Mouse (Mus musculus) stomach, embryonic 14.5 days (tissue): Measurements from ENCODE around the gene Syngr2. TPM values are rescaled to one million over a fixed set of nuclear protein-coding genes. Genes with fewer than 3 reads are reported as not detected.
A peak's percentile ranks its signal among the peaks of the same experiment; 100 is the strongest.
"Not testable (repeated sequence)": the region's sequence is repeated elsewhere in the genome, so short reads cannot be mapped to it uniquely, and the experiment has no call there.

Experiments
- ATAC-seq: fragments of 200-750 bp; cut with Nextera tagmentation; 2 replicates; pipeline ENCODE4 v1.8.0; 2017; ENCODE audit warnings: low read depth, moderate TSS enrichment; ENCODE audit not compliant: insufficient number of reproducible peaks, insufficient read depth, low FRiP score
- H3K27ac ChIP-seq: fragments of 300-500 bp; sonication (generic); 2 replicates; pipeline ENCODE4 v1.5.1; 2014; ENCODE audit warnings: mild to moderate bottlenecking, low read length, moderate library complexity, mixed read lengths
- H3K27me3 ChIP-seq: fragments of 300-500 bp; sonication (generic); 2 replicates; pipeline ENCODE4 v1.6.1; 2014; ENCODE audit warnings: low read length, control low read depth, mixed read lengths; ENCODE audit not compliant: control insufficient read depth, insufficient read depth
- H3K36me3 ChIP-seq: fragments of 300-500 bp; sonication (generic); 2 replicates; pipeline ENCODE4 v1.6.1; 2014; ENCODE audit warnings: mild to moderate bottlenecking, control low read depth, low read length, moderate library complexity, mixed read lengths; ENCODE audit not compliant: control insufficient read depth, insufficient read depth
- H3K4me1 ChIP-seq: fragments of 300-500 bp; sonication (generic); 2 replicates; pipeline ENCODE4 v1.6.1; 2014; ENCODE audit warnings: low read length, control low read depth, mixed read lengths; ENCODE audit not compliant: control insufficient read depth, insufficient read depth
- H3K4me2 ChIP-seq: fragments of 300-500 bp; sonication (generic); replicated peaks from 2 replicates; pipeline ENCODE4 v1.6.1; 2014; ENCODE audit warnings: low read depth, low read length, control low read depth
- H3K4me3 ChIP-seq: fragments of 300-500 bp; sonication (generic); 2 replicates; pipeline ENCODE4 v1.5.1; 2014; ENCODE audit warnings: low read depth, low read length, control low read depth
- H3K9ac ChIP-seq: fragments of 300-500 bp; sonication (generic); replicated peaks from 2 replicates; pipeline ENCODE4 v1.6.1; 2014; ENCODE audit warnings: low read depth, mild to moderate bottlenecking, control low read depth, low read length, moderate library complexity, mixed read lengths
- H3K9me3 ChIP-seq: fragments of 300-500 bp; sonication (generic); 2 replicates; pipeline ENCODE4 v1.6.1; 2016; ENCODE audit warnings: low read depth, low read length, control low read depth; ENCODE audit not compliant: control insufficient read depth
- WGBS: fragments of 180-500 bp; shearing (Covaris S2); extraction: QIAGEN DNeasy Blood & Tissue Kit; methylation state at CpG from one replicate; pipeline ENCODE4 v1.1.7; 2014; 5-methylcytosine and 5-hydroxymethylcytosine counted together
- polyA plus RNA-seq: library from polyadenylated mRNA; unstranded; fragments of >200 nt; fragmentation: Nextera tagmentation; extraction: Ambion mirVana; gene quantifications from 2 replicates; pipeline ENCODE4 v1.2.1, GENCODE M21; 2014

Syngr2 gene
- polyA plus RNA-seq, 1 experiment from 2014 or later: 101 TPM

DNA sequence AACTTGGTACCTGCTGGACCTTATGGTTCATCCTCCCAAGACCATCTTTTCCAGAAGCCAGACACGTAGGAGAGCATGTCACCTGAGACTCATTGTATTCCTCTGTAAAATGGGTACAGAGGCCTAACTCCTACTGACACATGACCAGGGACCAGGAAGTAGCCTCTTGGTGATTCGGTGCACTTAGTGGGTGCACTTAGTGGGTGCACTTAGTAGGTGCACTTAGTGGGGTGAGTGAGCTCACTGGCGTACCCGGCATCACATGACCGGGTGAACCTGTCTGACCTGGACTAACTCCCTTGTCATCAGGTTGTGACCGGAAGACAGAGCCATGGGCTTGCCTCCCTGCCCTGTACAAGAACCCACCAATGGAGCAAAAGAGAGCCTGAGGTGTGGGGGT lies 2.7 kb upstream of the Syngr2 start:
- ATAC-seq: no peak
- Histone ChIP-seq H3K27ac (no peak overlapping the region), H3K9ac (no peak overlapping the region), H3K9me3 (no peaks in the 10 kb centered on the region), H3K4me1 (peaks cover 8% of the 10 kb centered on the region), H3K4me2 (no peak overlapping the region), H3K36me3 (no peaks in the 10 kb centered on the region), H3K27me3 (no peaks in the 10 kb centered on the region), H3K4me3 (no peak overlapping the region)
- 87% methylated on average over 6 of the region's 6 CpGs for WGBS

DNA sequence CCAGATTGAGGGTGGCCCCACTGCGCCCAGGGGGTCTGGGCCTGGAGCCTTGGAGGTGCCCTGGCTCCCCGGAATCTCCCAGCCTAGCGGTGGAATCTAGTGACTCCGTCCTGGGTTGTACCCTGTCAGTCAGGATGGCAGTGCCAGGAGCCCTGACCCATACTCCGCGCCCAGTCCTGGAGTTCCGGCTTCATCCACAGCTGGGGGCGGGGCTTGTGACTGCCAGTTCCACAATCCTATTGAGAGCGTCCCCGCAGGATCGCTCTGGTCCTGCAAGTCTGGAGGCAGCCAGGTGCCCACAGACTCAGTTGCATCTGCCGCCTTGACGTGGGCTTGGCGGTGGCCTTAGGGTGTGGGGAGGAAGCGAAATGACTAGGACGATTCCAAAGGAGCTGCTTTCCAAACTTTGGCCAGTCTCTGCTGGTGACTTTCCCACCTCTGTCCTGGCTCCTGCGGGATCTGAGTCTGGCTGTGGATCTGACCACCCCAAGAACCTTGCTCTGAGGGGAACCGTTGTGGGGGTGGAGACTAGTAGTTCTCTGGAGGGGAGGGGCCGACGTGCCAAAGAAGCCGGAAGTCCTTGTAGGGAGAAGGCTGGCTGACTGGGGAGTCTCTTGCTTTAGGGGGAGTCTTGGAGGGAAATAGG lies 1.1 kb downstream of the Syngr2 start:
- Histone ChIP-seq H3K4me1 (peaks cover 8% of the 10 kb centered on the region), H3K4me2 (peak overlapping the region; percentile 99), H3K27me3 (no peaks in the 10 kb centered on the region), H3K4me3 (peak overlapping the region; percentile 90), H3K9ac (peak overlapping the region; percentile 63; the same call in 1 of the 2 replicates), H3K36me3 (peaks cover 19% of the 10 kb centered on the region), H3K27ac (peak overlapping the region; percentile 80; the same call in 1 of the 2 replicates), H3K9me3 (no peaks in the 10 kb centered on the region)
- ATAC-seq: peak; percentile 81
- under 1% methylated on average over 21 of the region's 21 CpGs for WGBS

DNA sequence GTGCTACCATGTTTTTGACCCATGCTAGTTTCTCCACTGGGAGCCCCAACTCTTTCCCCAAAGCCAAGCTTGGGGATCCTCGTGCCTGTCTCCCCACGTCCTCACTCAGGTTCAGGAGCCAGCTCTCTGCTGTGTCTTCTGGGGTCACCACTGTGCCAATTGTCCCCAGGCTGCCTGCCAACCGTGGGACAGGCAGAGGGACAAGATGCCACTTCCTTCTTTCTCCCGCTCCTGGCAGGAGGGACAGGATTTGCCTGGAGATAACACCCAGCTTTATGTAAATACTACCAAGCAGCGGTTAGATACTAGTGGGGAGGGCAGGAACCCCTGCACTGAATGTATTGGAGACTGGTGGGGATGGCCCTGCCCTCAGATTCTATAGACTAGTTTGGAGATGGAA lies 4.4 kb downstream of the Syngr2 start:
- Histone ChIP-seq H3K4me1 (peaks cover 8% of the 10 kb centered on the region), H3K9ac (no peak overlapping the region), H3K27ac (no peak overlapping the region), H3K9me3 (no peaks in the 10 kb centered on the region), H3K36me3 (peaks cover 39% of the 10 kb centered on the region), H3K4me3 (no peak overlapping the region), H3K27me3 (no peaks in the 10 kb centered on the region), H3K4me2 (no peak overlapping the region)
- no peak for ATAC-seq
- WGBS: 63% methylated on average over 5 of the region's 5 CpGs

DNA sequence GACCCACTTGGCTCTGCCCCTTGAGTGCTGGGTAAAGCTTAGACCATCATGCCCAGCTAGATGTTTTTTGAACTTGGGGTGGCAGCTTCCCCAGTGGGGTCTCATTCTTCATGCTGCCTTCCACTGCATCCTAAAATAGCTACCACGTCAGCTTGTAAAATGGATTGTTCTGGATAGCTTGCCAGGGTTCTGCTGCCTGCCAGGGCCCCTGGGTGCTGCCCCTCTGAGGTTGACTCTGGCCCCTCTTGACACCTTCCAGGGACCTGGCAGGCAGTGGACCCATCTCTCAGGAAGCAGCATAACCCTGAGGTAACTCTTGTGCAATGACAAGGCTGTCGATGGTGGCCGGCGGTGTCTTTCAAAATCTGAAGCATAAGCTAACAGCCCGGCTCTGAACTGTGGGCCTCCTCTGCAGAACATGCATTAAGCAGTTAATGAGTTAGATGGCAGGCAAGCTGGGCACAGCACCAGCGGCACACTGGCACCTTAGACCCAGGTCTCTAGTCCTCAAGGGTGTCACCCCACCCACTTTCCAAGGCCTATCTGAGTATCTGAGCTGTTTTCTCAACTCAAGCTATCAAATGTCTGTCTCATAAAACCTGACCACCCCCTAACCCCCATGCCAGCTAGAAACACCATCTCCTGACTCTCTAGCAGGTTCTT lies 5.4 kb downstream of the Syngr2 start:
- WGBS: 95% methylated on average over 6 of the region's 6 CpGs
- Histone ChIP-seq H3K27me3 (no peaks in the 10 kb centered on the region), H3K27ac (no peak overlapping the region), H3K9me3 (no peaks in the 10 kb centered on the region), H3K4me1 (peaks cover 4% of the 10 kb centered on the region; the same call in 1 of the 2 replicates), H3K36me3 (peaks cover 49% of the 10 kb centered on the region), H3K4me2 (no peak overlapping the region), H3K9ac (no peak overlapping the region), H3K4me3 (no peak overlapping the region)
- ATAC-seq: no peak

DNA sequence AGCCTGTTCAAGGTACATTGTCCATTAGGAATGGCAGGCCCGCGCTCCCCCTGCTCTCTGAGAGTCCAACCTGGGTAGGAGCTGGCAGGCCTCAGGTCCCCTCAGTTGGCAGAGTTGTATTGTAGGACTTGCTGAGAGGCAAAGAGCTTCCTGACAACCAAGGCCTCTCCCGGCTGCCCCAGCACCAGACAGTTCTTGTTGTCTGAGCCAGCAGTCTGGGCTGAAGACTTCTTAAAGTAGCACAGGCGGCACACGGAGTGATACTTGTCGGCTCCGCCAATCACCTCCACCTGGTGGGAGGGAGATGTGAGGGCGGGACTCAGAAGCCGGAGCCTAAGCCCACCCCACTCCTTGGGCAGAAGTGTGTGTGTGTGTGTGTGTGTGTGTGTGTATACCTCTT lies 6.4 kb downstream of the Syngr2 start:
- H3K27ac ChIP-seq, H3K27me3 ChIP-seq: not testable (repeated sequence)

DNA sequence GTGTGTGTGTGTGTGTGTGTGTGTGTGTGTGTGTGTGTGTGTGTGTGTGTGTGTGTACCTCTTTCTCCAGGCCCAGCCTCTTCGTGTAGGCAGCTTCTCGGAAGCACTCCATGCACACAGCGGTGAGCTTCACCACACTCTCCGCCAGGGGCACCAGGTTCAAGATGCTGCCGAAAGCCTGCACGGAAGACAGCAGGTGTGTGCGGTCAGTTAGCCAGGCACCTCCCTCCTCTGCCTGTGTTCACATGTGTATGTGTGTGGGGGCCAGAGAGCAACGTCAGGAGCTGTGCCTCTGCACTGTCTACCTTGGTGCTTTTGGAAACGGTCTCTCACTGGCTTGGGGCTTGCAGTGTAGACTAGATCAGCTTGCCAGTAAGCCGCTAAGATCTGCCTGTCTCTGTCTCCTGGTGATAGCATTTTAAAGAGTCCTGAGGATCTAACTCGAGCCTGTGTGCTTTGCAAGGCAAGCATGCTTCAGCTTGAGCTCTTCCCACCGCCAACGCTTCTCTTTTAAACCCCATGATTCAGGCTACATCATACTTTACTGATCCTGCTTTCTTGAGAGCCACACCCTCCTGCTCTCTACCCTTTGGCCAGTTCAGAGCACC lies 7.0 kb downstream of the Syngr2 start:
- H3K4me1 ChIP-seq: no peaks in the 10 kb centered on the region
- H3K9me3 ChIP-seq: no peaks in the 10 kb centered on the region
- no peak overlapping the region for H3K4me2 ChIP-seq
- H3K27ac ChIP-seq: no peak overlapping the region
- H3K9ac ChIP-seq: no peak overlapping the region
- no peaks in the 10 kb centered on the region for H3K27me3 ChIP-seq
- peaks cover 61% of the 10 kb centered on the region for H3K36me3 ChIP-seq
- no peak for ATAC-seq
- WGBS: 88% methylated on average over 12 of the region's 13 CpGs
- H3K4me3 ChIP-seq: no peak overlapping the region

More for the DNA sequence above, 6.4 kb downstream of the Syngr2 start:
- H3K4me3 ChIP-seq, H3K4me2 ChIP-seq, H3K9me3 ChIP-seq, H3K9ac ChIP-seq, H3K4me1 ChIP-seq, ATAC-seq: not testable (repeated sequence)
- 71% methylated on average over 9 of the region's 9 CpGs for WGBS
- H3K36me3 ChIP-seq: peaks cover 55% of the 10 kb centered on the region

DNA sequence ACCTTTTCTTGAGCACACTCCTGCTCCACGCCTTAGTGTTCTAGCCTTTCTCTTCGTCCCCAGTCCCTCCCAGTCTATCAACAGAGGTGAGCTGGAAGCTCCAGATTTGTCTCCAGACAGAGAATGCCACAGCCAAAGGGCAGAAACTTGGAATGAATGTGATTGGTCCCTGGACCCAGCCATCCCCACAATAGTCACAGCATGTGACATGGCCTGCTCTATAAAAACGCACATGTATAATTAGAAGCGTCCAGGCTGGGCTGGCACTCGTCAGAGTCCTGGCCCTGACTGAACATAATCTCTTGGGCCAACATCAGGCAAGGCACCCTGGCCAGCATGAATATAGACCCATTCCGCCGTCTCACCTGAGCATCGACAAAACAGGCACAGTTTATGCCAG lies 9.6 kb downstream of the Syngr2 start:
- peaks cover 15% of the 10 kb centered on the region for H3K4me1 ChIP-seq
- 85% methylated on average over 8 of the region's 8 CpGs for WGBS

DNA sequence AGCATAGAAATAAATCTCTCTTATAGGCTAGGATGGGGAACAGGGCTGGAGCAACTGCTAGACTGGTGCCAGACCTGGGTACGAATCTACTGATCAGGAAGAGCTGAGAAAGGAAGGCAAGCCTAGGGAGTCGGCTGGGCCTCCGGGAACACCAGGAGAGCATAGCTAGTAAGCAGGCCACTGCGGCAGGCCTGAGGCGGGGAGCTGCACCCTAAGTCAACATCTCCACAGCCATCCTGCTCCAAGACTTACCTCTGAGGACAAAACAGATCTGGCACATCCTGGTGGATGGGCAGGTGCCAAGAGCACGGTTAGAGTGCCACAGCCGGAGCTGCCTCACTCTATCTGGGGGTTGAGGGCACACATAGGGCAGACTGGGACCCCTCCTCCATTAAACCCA lies 10.7 kb downstream of the Syngr2 start:
- no peak overlapping the region for H3K27ac ChIP-seq
- no peaks in the 10 kb centered on the region for H3K27me3 ChIP-seq
- H3K4me2 ChIP-seq: no peak overlapping the region
- no peak overlapping the region for H3K9ac ChIP-seq
- peaks cover 23% of the 10 kb centered on the region for H3K4me1 ChIP-seq
- 89% methylated on average over 7 of the region's 7 CpGs for WGBS
- no peak for ATAC-seq
- H3K4me3 ChIP-seq: no peak overlapping the region
- H3K36me3 ChIP-seq: peaks cover 49% of the 10 kb centered on the region
- H3K9me3 ChIP-seq: no peaks in the 10 kb centered on the region

More for the DNA sequence above, 9.6 kb downstream of the Syngr2 start:
- no peaks in the 10 kb centered on the region for H3K27me3 ChIP-seq
- no peak for ATAC-seq
- H3K9me3 ChIP-seq: no peaks in the 10 kb centered on the region
- no peak overlapping the region for H3K4me3 ChIP-seq
- no peak overlapping the region for H3K9ac ChIP-seq
- no peak overlapping the region for H3K27ac ChIP-seq
- peaks cover 56% of the 10 kb centered on the region for H3K36me3 ChIP-seq
- no peak overlapping the region for H3K4me2 ChIP-seq
